Mouse (Mus musculus) cerebellum, adult 9-11 months (tissue): ENCODE measurements around the gene Pbp2.

Experiments used
- DNase-seq: peaks from one replicate; pipeline ENCODE4 v3.0.0; 2022

Gene Pbp2

DNA sequence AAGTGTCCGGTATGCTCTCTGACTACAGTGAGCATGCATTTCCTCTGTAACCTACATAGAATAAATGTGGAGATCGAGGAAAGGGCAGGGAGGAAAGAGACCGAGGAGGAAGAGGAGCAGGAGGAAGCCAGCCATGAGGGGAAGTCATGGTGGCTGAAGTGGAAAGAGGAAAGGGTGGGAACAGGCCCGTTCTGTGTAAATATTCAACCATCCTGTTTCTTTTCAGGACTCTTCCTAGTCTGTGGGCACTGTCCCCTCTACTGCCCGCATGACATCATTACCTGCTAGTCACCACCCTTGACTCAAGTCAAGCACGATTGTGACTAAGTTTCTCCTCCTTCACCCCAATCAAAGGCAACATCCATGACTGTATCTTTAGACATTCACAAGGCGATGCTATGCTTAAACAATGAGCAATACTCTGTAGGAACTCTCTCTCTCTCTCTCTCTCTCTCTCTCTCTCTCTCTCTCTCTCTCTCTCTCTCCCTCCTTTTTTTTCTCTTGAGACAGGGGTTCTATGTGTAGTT lies 11.1 kb downstream of the Pbp2 start:
- no peak for DNase-seq

DNA sequence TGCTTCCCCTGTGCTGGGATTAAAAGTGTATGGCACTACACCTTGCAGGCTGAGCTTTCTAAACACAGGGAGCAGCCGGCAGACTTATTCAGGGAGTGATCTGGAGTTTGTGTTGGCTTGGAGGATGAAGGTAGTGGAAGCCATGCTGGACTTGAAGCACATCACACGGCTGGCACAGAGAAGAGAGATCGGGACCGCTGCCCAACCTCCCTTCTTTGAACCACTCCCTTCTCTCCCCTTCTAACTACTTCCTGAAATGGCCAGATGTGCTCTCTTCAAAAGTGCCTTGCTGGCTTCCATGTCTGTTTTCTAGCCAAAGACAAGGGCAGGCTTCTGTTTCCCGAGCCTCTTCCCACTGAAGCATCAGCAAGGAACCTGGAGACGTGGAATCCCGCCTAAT lies 12.6 kb downstream of the Pbp2 start:
- DNase-seq, result no peak

DNA sequence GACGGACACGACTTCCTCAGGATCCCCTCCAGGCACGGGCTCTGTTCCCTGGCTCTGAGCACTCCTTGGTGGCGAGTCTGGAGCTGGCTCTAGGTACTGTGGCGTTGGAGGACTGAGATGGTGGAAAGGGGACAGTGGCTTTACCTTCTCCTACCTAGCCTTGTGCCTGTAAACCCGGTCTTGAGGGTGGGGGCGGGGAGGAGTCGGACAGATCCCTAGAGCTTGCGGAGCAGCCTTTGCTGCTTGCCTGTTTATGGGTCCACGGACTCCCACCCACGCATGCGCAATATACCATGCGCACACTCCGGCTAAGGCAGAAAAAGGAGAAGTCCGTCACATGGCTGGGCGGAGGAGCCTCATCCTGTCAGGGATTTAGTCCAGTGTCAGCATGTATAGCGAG lies 13.9 kb downstream of the Pbp2 start:
- no peak for DNase-seq

DNA sequence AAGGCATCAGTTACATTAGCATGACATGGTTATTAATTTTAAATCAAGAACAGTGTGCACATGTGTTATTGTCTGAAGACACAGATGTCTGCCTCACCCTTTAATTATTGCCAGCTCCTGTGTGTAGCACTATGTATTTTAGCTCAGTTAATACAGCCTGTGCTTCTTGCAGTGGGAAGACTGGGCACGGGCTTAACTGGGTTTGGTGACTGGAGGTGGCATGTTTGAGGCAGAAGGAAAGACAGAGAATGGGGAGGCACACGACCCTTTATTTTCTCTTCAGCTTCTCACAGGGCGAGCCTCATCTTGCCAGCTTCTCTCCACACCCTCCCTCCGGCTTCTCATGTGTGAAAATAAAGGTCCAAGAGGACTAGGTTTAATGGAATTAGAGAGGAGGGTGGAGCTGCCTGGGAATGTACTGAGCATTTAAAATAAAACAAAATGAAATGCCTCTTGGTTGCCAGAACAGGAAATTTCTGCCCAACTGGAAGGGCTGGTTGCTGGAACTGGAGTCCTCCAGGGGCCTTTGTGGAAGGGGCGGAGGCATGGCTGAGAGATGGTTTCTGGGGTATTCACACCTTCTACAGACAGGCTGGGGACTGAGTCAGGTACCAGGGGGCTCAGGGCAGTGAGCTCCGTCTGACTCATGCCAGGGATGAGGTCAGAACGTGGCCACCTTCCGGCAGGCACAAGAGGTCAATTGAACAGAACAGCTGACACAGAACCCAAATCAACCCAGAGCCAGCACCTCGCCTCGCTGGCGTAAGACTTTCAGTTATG lies 14.9 kb downstream of the Pbp2 start:
- DNase-seq, result no peak

DNA sequence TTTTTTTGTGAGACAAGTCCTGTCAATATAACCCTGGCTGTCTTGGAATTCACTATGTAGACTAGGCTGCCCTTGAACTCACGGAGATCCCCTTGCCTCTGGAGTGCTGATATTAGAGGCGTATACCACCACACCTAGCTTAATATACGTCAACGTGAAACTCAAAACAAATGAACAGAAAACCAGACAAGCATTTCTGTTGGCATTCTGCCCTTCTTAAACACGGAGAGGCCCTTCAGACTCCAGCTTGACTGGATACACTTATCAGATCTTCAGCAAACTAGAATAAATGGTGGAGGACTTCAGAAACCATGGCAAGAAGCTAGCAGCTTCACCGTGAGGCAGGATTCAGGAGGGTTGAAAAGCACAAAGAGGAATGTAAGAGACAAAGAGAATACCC lies 16.1 kb downstream of the Pbp2 start:
- DNase-seq, result no peak

DNA sequence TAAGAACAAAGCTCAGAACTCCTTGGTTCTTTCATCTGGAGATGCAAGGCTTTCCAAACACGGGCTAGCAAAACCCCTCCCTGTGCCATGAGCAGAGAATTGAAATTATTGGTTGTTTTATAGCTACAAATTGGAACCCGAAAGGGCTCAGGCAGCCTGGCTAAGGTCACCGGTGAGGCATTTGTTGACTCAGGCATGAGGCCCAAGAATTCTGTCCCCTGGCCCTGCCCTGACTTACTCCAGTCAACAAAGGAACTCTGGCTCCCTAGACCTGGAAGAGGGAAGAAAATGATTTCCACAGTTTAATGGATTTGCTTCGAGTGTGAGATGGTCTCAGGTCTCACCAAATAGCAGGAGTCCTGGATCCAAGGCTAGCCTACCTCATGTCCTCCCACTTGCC lies 17.8 kb downstream of the Pbp2 start:
- DNase-seq, result no peak

DNA sequence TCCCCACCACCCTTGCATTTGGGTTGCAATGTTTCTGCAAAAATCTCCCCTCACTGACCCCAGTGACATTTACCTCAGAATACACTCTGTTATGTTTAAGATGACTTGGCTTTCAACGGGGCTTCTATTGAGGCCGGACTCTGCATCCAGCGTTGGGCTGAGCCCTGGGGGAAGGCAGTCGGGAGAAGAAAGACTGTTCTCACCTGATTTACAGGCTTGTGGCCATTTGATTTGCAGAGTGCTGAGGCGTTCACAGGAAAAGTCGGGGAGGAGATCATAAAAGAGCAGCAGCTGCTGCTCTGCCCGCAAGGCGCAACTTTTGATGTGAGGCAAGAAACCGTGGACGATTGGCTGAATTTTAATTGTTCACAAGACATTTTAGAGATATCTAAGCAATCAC lies 30.3 kb downstream of the Pbp2 start:
- no peak for DNase-seq

DNA sequence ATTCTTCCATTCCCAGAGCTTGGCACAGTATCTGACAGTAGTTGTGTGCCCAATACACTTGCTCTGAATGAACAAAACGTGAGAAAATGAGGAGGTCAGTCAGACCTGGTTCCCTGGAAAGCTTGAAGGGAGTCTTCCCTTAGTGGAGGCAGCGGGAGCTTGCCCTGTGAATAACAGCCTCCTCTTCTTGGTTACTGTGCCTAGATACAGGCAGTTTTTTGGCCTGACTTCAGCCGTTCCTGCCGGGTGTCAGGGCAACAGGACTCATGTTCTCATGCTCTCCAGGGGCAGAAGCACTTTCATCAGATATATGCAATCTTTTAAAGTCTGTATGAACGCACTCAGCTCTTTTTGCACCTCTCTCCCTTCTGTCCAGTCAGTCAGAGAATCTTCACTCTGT lies 30.9 kb downstream of the Pbp2 start:
- DNase-seq, result no peak

DNA sequence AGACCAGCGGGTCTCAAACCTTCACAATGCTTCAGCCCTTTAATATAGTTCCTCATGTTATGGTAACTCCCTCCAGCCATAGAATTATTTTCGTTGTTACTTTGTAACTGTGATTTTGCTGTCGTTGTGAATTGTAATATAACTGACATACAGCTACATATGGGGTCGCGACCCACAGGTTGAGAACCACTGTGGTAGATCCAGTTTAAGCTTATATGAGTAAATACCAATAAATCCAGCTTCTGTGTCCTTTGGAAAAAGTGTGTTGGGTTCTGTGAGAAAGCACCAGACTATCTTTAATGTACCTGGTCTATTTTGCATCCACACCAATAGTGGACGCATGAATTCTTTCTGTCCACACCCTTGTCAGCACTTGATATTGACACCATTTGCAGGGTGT lies 31.9 kb downstream of the Pbp2 start:
- no peak for DNase-seq

DNA sequence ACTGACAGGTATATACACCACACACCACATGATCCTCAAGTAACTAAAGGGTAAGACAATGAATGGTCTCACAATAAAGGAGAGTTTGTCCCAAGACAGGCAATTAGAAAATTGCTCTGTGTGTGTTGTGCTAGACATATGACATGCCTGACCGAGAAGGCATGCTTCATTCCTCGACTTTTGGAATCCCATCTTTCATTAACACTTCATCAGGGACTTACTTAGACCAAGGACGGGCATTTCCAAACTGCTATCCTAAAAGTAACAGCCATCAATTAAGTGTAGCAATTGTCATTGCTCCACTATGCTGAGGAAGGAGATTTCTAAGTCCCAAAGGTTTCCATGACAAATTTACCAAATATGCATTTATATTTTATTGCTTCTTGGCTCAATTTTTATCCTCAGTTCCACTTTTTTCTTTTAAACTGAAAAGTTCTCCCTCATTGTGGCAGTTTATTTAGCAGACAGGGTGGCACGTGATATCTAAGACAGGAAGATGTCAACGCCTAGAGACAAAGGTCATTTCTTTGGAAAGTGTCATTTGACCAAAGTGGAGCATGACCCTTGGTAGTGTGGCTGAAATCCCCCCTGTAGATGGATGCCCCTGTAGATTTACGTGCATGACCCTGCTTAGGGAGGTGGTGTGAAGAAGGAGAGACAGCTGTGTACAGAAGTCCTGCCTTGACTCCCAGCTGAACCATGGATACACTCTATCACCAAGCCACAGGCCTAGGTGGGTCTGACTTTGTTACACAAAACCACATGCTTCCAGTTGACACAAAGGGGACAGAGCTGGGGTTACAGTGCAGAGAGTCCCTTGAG lies 33.5 kb downstream of the Pbp2 start:
- no peak for DNase-seq

DNA sequence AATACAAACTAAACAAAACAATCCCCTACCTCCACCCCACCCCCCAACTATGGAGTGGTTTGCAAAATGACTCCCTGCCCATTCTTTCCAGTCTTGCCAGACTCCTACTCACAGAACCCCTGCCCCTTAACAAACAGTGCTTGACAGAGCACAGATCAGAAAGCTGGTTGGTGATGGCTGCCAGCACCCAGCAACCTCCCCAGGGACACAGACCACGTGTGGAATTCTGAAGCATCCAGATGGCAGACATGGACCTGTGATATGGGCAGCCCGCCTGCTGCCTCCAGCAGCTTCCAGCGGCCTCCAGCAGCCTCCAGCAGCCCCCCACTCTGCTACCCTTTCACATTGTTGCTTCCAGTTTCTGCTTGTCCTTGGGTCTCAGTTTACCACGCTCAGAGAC lies 35.0 kb downstream of the Pbp2 start:
- no peak for DNase-seq

DNA sequence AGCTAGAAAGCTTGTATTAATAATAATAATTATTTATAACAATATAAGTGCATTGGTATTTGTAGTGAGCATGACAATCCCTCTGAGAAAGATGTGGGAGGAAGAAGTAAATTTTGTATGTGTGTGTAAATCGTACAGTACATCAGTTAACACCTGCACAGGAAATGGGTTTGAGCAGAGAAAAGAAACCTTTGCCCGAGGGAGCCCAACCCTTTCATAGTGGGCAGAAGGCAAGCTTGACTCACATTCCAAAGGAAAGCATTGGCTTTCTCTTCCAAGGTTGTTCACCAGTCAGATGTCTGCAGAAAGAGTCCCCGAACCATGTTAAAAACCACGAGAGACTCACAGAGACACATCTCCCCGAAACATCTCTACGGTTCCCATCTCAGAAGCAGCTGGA lies 37.1 kb downstream of the Pbp2 start:
- no peak for DNase-seq

DNA sequence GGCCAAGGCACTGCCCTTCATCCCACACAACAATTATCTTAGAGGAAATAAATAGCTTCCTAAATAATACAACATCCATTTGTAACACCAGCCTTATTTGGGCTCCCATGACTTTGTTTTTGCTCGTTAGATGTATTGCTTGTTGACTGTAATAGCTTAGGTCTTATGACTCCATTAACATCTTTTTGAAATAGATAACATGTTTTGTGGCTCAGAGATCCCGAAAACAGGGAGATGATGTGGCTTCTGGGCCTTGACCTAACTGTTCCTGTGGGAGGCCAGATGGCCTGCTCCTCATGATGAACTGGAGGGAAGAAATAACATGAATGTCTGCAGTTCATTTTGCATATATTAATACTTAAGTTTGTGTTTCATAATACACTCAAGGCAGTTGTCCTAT lies 38.4 kb downstream of the Pbp2 start:
- DNase-seq, result no peak

DNA sequence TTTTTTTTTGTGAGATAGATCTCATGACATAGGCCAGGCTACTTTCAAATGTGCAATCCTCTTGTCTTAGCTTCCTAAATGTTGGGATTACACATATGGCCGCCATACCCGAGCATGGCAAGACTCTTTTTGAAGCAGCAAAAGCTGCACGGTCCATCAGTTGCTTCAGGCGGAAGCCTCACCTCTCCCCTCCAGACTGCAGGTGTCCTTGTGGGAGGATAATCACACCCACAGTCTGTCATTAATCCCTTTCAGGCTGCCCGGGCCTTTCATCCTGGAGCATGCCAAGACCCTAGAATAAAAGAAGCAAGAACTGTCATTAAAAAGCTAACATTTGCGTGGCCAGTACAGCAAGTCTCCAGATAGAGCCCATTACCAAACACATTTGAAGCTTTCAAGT lies 40.6 kb downstream of the Pbp2 start:
- DNase-seq, result no peak

DNA sequence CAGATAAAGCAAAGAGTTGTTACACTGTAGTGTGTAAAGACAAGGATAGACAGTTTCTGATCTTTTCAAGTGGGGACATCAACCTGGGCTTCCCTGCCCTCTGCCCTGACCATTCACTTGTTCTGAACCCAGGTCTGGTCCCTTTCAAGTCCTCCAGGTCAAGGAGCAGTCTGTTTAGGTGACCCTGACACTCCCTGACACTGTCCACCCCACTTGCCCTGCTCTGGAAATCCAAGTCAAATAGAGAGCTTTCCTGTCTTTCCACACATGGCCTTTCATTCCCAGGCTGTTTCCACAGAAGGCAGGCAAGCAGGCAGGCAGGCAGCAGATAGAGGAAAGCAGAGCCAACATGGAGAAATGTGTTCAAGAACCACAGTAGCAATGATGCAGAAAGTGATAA lies 41.8 kb downstream of the Pbp2 start:
- no peak for DNase-seq

DNA sequence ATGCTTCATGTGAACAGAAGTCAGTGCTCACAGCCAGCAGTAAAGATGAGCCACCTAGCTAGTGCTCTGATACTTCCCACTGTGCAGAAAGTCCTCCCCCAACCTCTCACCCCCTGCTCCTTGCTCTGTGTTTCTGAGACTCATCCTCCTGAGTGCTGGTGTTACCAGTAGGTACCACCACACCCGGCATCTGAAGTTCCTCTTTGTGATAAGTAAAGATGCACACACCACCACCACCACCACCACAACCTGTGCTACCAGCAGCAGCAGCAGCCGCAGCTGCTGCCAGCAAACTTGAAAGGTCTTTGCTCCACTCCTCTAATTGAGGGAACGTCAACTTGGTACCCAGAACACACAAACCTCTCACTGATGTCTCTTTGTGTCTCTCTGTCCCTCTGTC lies 43.0 kb downstream of the Pbp2 start:
- no peak for DNase-seq

DNA sequence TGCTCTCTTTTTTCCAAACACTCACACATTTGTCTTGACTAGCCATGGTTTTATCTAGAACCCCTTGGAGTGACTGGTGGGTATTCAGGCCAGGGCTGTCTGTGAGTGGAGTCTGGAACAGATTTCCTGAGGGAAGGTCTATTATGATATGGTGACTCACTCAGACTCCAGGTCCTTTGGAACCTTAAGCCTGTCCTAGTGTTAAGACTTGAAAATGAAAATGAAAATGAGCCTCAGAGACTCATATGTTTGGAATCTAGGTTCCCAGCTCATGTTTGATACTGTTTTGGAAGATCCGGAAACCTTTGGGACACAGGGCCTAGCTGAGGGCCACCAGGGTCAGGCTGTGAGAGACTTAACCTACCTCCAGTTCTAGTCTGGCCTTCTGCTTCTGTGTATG lies 44.1 kb downstream of the Pbp2 start:
- DNase-seq, result no peak

DNA sequence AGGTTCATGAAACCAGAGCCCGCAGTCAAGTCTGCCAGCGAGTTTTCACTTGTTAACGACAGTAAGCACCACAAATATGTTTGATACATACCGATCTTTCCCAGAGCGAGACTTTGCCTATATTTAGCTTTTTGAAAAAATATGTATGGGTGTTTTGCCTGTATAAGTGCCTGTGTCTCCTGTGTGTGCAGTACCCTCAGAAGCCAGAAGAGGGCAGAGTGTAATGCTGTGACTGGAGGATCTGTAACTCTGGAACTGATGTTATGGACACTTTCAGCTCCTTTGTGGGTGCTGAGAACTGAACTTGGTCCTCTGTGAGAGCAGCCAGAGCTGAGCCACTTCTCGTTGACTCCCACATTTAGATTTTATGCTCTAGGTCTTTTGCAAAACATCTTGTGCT lies 46.1 kb downstream of the Pbp2 start:
- no peak for DNase-seq

DNA sequence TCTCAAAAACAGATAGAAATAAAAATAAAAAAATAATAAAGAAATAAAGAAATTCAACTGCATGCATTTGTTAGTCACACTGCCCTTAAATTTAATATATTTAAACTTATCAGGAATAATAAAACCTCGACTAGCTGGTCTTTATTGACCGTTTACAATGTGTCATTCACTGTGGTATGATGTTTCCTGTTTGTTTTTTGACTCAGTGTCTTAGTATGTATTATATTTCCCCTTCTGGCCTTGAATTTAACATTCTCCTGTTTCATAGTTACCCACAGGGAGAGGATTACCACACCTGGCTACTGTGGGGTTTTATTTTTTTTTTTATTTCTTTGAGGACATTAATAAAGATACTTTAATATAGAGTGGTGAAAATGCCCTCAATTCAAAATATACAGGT lies 47.6 kb downstream of the Pbp2 start:
- DNase-seq, result no peak

DNA sequence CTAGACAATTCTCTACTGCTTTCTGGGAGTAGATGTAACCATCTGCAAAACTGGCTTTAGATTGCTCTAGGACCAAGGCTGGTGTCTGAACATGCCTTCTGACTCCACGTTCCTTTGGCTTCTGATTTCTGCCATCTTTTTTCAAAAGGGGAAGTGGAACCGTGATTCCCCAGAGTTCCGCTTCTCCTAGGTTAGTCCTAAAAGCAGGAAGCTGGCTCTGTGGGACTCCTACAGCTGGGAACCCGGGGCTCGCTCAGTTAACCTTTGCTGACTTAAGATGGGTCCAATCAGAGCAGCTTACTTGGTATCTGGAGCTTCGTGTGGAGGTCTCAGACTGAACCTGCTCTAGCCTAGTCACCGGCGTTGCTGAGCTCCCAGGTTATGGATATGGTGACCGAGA lies 49.1 kb downstream of the Pbp2 start:
- DNase-seq, result no peak

DNA sequence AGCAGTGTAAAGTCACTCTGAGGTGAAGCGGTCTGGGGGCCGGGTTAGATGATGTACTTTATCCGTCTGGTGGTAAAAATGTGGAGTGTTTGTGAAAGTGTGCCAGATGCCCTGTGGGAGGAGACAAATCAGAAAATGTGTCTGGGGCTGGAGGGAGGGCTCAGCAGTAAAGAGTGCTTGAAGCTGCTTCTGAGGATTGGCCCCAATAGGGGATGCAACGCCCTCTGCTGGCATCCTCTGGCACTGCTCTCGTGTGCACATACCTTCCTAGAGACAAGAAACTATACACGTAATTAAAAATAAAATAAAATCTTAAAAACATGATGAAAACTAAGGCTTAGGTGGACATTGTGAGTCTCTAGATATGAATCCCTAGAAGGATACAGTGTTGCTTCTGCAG lies 49.8 kb downstream of the Pbp2 start:
- DNase-seq, result no peak
